Mouse (Mus musculus) hindbrain, postnatal 0 days (tissue): ENCODE measurements around the gene Cops3. TPM values are rescaled to one million over a fixed set of nuclear protein-coding genes. Genes with fewer than 3 reads are reported as not detected.

Source experiments
- ATAC-seq: fragments of 200-750 bp; cut with Nextera tagmentation; 2 replicates; pipeline ENCODE4 v1.8.0; 2017; ENCODE audit warnings: mild to moderate bottlenecking, moderate TSS enrichment, moderate library complexity
- DNase-seq: peaks from one replicate; pipeline ENCODE4 v3.0.0-alpha.2; 2015; ENCODE audit warnings: low spot score
- H3K27ac ChIP-seq: fragments of 300-500 bp; sonication (generic); 2 replicates; pipeline ENCODE4 v1.5.1; 2014; ENCODE audit warnings: mild to moderate bottlenecking
- H3K27me3 ChIP-seq: fragments of 300-500 bp; sonication (generic); 2 replicates; pipeline ENCODE4 v1.6.1; 2014; ENCODE audit warnings: low read length, mixed read lengths; ENCODE audit not compliant: insufficient read depth
- H3K36me3 ChIP-seq: fragments of 300-500 bp; sonication (generic); 2 replicates; pipeline ENCODE4 v1.6.1; 2014; ENCODE audit warnings: low read length, mixed read lengths; ENCODE audit not compliant: insufficient read depth
- H3K4me1 ChIP-seq: fragments of 300-500 bp; sonication (generic); 2 replicates; pipeline ENCODE4 v1.6.1; 2014; ENCODE audit warnings: antibody characterized with exemption, low read length, mixed read lengths; ENCODE audit not compliant: insufficient read depth
- H3K4me2 ChIP-seq: fragments of 300-500 bp; sonication (generic); 2 replicates; pipeline ENCODE4 v1.6.1; 2014; ENCODE audit warnings: low read depth, mild to moderate bottlenecking, low read length, moderate library complexity, mixed read lengths
- H3K4me3 ChIP-seq: fragments of 300-500 bp; sonication (generic); 2 replicates; pipeline ENCODE4 v1.5.1; 2014; ENCODE audit warnings: low read length
- H3K9ac ChIP-seq: fragments of 300-500 bp; sonication (generic); replicated peaks from 2 replicates; pipeline ENCODE4 v1.6.1; 2014; ENCODE audit warnings: mild to moderate bottlenecking, low read length, moderate library complexity, mixed read lengths
- H3K9me3 ChIP-seq: fragments of 300-500 bp; sonication (generic); 2 replicates; pipeline ENCODE4 v1.6.1; 2016; ENCODE audit warnings: low read length, mixed read lengths
- CTCF ChIP-seq: IDR thresholded peaks from 2 replicates; pipeline ENCODE4 v1.5.1; 2016; ENCODE audit warnings: antibody characterized with exemption, control low read depth, low read depth
- WGBS: fragments of 180-500 bp; shearing (Covaris S2); extraction: QIAGEN DNeasy Blood & Tissue Kit; methylation state at CpG from one replicate; pipeline ENCODE4 v1.1.7; 2014; 5-methylcytosine and 5-hydroxymethylcytosine counted together
- polyA plus RNA-seq: library from polyadenylated mRNA; unstranded; fragments of >200 nt; fragmentation: Nextera tagmentation; extraction: Ambion mirVana; gene quantifications from 2 replicates; pipeline ENCODE4 v1.2.1, GENCODE M21; 2015
- total RNA-seq: library from RNA; depleted of rRNA; stranded (reverse); fragments of >200 nt; gene quantifications from 2 replicates; pipeline ENCODE4 v1.2.3, GENCODE M21; 2014

The Cops3 gene
- total and polyA plus RNA-seq, 2 experiments from 2014 or later, result 96.0 to 158 TPM

- Histone ChIP-seq H3K4me1 (peaks cover 8% of the 10 kb centered on the region), H3K9me3 (no peaks in the 10 kb centered on the region)
- peak; percentile 45 for TF ChIP-seq CTCF
Observed at GRCm38 (mm10) chr11:59808170-59808960, 31.3 kb downstream of the Cops3 start.

GRCm38 (mm10) chr11:59805656-59806055 is 34.0 kb downstream of the Cops3 start:
- Histone ChIP-seq H3K27me3 (no peaks in the 10 kb centered on the region), H3K27ac (no peak overlapping the region), H3K36me3 (peaks cover 62% of the 10 kb centered on the region), H3K9me3 (no peaks in the 10 kb centered on the region), H3K4me3 (no peak overlapping the region), H3K9ac (no peak overlapping the region), H3K4me2 (no peak overlapping the region), H3K4me1 (peaks cover 8% of the 10 kb centered on the region)
- no peak for TF ChIP-seq CTCF
- DNase-seq (no peak), ATAC-seq (no peak)
- WGBS, result 100% methylated on average over 2 of the region's 2 CpGs

More at GRCm38 (mm10) chr11:59808170-59808960, 31.3 kb downstream of the Cops3 start:
- no peak overlapping the region; the same call in 1 of the 2 replicates for H3K27ac ChIP-seq
- peak overlapping the region; percentile 74 for H3K4me3 ChIP-seq
- 54% methylated on average over 14 of the region's 14 CpGs for WGBS
- ATAC-seq, result no peak
- H3K27me3 ChIP-seq, result no peaks in the 10 kb centered on the region
- peak overlapping the region; percentile 91 for H3K4me2 ChIP-seq
- H3K36me3 ChIP-seq, result peaks cover 37% of the 10 kb centered on the region
- no peak for DNase-seq
- H3K9ac ChIP-seq, result peak overlapping the region; percentile 79; the same call in 1 of the 2 replicates

DNA sequence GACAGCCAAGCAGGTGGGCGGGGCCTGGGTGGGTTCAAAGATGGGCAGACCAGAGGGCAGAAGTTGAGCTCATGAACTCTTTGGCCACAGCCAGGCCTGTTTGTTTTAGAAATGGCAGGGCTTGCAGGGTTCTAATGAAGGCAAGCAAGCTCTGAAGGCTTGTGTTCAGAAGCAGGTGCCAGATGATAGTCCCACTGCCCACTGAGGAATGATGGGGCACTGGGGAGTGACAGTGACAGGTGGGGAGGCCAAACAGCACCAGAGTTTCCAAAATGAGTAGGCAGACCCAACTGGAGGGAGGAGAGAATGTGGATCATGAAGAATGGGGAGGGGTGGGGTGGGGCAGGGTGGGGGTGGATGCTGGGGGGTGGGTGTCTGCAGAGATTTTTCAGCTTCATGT is 34.4 kb downstream of the Cops3 start:
- TF ChIP-seq CTCF, result no peak
- ATAC-seq (no peak), DNase-seq (no peak)
- 94% methylated on average over 1 of the region's 1 CpGs for WGBS
- Histone ChIP-seq H3K36me3 (peaks cover 66% of the 10 kb centered on the region), H3K27me3 (no peaks in the 10 kb centered on the region), H3K9me3 (no peaks in the 10 kb centered on the region), H3K4me1 (peaks cover 8% of the 10 kb centered on the region), H3K4me2 (no peak overlapping the region), H3K27ac (no peak overlapping the region), H3K4me3 (no peak overlapping the region), H3K9ac (no peak overlapping the region)

- Histone ChIP-seq H3K36me3 (peaks cover 72% of the 10 kb centered on the region), H3K4me2 (no peak overlapping the region), H3K4me1 (peaks cover 8% of the 10 kb centered on the region), H3K4me3 (no peak overlapping the region), H3K9me3 (no peaks in the 10 kb centered on the region), H3K27ac (no peak overlapping the region), H3K27me3 (no peaks in the 10 kb centered on the region), H3K9ac (no peak overlapping the region)
- peak; percentile 16; the same call in 1 of the 2 replicates for TF ChIP-seq CTCF
- WGBS, result 88% methylated on average over 22 of the region's 22 CpGs
- ATAC-seq, result no peak
- no peak for DNase-seq
Observed at GRCm38 (mm10) chr11:59804409-59805110, 35.1 kb downstream of the Cops3 start.

GRCm38 (mm10) chr11:59803516-59803915 is 36.1 kb downstream of the Cops3 start:
- no peak overlapping the region for H3K4me3 ChIP-seq
- H3K4me2 ChIP-seq, result no peak overlapping the region
- no peak overlapping the region for H3K27ac ChIP-seq
- no peak overlapping the region for H3K9ac ChIP-seq
- no peaks in the 10 kb centered on the region for H3K9me3 ChIP-seq
- ATAC-seq, result no peak
- 86% methylated on average over 14 of the region's 14 CpGs for WGBS
- H3K27me3 ChIP-seq, result no peaks in the 10 kb centered on the region
- peaks cover 82% of the 10 kb centered on the region for H3K36me3 ChIP-seq
- DNase-seq, result no peak
- H3K4me1 ChIP-seq, result peaks cover 2% of the 10 kb centered on the region
- no peak for TF ChIP-seq CTCF

DNA sequence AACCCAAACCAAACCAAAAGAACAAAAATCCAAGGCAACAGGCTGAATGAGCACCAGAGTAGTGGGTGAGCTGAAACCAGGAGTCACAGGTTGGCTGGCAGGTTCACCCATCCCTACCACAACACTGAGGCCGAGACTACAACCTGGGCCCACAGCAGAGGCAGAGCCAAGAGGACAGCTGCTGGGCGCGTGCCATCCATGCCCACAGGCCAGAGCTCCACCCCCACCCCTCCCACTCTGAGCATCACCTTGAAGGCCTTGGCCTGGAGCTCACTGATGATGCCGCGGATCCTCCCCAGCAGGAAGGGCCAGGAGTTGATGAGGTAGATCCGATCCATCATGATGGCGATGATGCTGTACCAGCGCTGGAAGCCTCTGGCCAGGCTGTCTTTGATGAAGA is 37.8 kb downstream of the Cops3 start:
- Histone ChIP-seq H3K9ac (no peak overlapping the region), H3K4me2 (no peak overlapping the region), H3K27me3 (no peaks in the 10 kb centered on the region), H3K4me3 (no peak overlapping the region), H3K27ac (no peak overlapping the region), H3K4me1 (no peaks in the 10 kb centered on the region), H3K9me3 (no peaks in the 10 kb centered on the region), H3K36me3 (peaks cover 90% of the 10 kb centered on the region)
- no peak for TF ChIP-seq CTCF
- WGBS, result 92% methylated on average over 8 of the region's 8 CpGs
- DNase-seq, result no peak
- ATAC-seq, result no peak
